Mouse (Mus musculus) spleen, adult 2 months (tissue): ENCODE data around the gene Ces1c.

ENCODE experiments used
- CTCF ChIP-seq: fragments of 200-500 bp; IDR thresholded peaks from 2 replicates; pipeline ENCODE4 v1.5.1; 2011; ENCODE audit warnings: mild to moderate bottlenecking, inconsistent platforms; ENCODE audit not compliant: insufficient read depth, insufficient read length, insufficient replicate concordance; ENCODE audit errors: extremely low read depth
- POLR2A ChIP-seq: fragments of 200-500 bp; IDR thresholded peaks from 2 replicates; pipeline ENCODE4 v1.6.1; 2011; ENCODE audit warnings: low read depth, low read length, inconsistent platforms

DNA sequence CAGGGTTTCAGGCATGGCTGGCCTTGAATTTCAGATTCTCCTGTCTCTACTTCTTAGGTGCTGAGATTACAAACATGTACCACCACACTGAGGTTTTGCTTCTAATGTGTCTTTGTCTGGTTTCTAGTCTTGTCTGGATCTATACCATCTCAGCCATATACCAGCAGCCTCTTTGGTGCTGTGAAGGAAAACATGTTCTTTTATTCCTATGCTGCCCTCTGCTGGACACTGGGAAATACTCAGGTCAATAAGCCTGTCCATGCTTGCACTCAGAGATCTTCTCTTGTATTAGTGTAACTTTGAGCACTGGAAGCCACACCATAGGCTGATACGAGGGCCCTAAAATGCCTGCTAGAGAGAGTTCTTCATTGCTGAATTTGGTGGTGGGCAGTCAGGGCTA, 9.6 kb upstream of the Ces1c start:
- no peak for TF ChIP-seq CTCF
- TF ChIP-seq POLR2A: no peak
